Mouse (Mus musculus): Measurements from ENCODE around the gene Pten.

DNA sequence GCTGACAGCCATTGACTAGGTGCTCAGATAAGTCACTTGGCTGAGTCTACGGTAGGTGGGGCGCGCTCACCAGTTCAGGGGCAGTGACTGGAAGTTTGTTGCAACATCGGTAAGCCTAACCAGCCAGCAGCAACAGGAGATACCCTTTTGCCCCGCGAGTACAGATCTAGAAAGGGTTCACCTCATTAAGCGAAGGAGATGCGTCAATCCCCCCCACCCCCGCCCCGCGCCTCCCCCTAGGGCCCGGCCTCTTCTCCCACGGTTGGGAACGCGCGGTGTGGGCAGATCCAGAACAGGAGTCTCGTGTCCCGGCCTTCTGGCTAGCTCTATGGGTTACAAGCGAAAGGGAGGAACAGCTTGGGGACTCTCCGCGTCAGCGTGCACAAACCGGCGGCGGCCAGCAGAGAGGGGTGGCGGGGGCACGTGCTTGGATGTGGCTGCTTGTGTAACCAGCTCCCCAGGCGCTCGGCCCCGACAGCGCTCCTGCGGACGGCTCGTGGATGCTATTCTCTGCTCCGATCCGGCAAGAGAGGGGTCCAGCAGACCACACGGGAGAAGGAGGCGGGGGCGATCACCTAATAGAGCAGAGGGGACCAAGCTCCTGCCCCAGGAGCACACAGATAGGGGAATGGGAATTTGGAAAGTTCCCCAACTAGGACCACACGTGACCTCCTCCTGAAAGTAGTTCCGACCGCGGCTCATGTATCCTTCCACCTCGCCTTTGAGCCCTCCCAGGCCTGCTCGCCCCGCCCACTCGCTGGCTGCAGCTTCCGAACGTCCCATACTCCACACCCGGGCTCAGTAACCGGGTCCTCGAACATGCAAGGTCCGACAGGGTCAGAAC, 1.3 kb upstream of the Pten start:
- TF ChIP-seq CTCF (IDR thresholded peaks at IDR 0.05; ENCODE audit: borderline replicate concordance, insufficient read depth, low read depth, low read length), result no peak
- peak; percentile 82 for TF ChIP-seq POLR2A (IDR thresholded peaks at IDR 0.05; ENCODE audit: borderline replicate concordance, insufficient read depth, low read length)
